Mouse (Mus musculus): ENCODE data around the gene Gm49325. TPM values are rescaled to one million over a fixed set of nuclear protein-coding genes. Genes with fewer than 3 reads are reported as not detected.

Gene Gm49325
- polyA plus RNA-seq, 1 experiment from 2014 or later = 8.4 TPM

- Histone ChIP-seq H3K27me3 (ENCODE audit: insufficient read depth, low read length) (no peaks in the 10 kb centered on the region), H3K4me3 (ENCODE audit: low read depth, low read length) (no peak overlapping the region), H3K4me2 (ENCODE audit: low read depth, low read length) (no peak overlapping the region), H3K4me1 (ENCODE audit: insufficient read depth) (no peaks in the 10 kb centered on the region; the same call in 1 of the 2 replicates), H3K9me3 (ENCODE audit: low read length) (no peaks in the 10 kb centered on the region), H3K9ac (replicated peaks) (no peak overlapping the region), H3K27ac (ENCODE audit: low read depth) (no peak overlapping the region), H3K36me3 (replicated peaks; ENCODE audit: insufficient read depth, low read length) (no peaks in the 10 kb centered on the region; the same call in 1 of the 2 replicates)
- WGBS (ENCODE audit: insufficient replicate concordance) = 61% methylated on average over 8 of the region's 8 CpGs
- DNase-seq (no peak), ATAC-seq (no peak)
- TF ChIP-seq CTCF (IDR thresholded peaks at IDR 0.05; ENCODE audit: low read depth) (no peak), EP300 (IDR thresholded peaks at IDR 0.05; ENCODE audit: low read depth) (no peak)
Measured at GRCm38 (mm10) chr10:77565005-77565404, 41.0 kb upstream of the Gm49325 start.

DNA sequence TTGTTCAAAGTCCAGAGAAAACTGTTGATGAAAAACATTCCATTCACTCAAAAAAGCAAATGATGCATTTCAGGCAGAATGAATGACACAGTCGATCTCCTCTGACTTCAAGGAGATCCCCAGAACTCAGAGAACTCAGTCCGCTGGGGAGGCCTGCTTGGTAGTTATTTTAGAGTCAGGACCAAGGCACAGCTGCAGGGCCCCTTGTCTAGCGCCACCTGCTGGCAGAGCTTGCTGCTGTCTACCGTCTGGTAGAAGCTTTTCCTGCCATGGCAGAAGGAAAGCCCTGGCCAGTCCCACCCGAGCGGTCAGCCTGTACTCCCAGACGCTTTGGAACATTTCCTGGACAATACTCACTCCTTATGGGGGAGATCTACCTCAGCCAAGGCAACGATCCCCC, 39.3 kb upstream of the Gm49325 start:
- Histone ChIP-seq H3K9me3 (ENCODE audit: low read length) (no peaks in the 10 kb centered on the region), H3K4me3 (ENCODE audit: low read depth, low read length) (no peak overlapping the region), H3K36me3 (replicated peaks; ENCODE audit: insufficient read depth, low read length) (no peaks in the 10 kb centered on the region), H3K4me2 (ENCODE audit: low read depth, low read length) (no peak overlapping the region), H3K4me1 (ENCODE audit: insufficient read depth) (peaks cover 6% of the 10 kb centered on the region; the same call in 1 of the 2 replicates), H3K27ac (ENCODE audit: low read depth) (no peak overlapping the region), H3K9ac (replicated peaks) (no peak overlapping the region), H3K27me3 (ENCODE audit: insufficient read depth, low read length) (no peaks in the 10 kb centered on the region)
- WGBS (ENCODE audit: insufficient replicate concordance) = 23% methylated on average over 8 of the region's 8 CpGs
- 0 out of 2 replicates have a peak, but pooled peaks have one; percentile 31 for ATAC-seq
- no peak for TF ChIP-seq EP300 (IDR thresholded peaks at IDR 0.05; ENCODE audit: low read depth)
- peak; percentile 95 for TF ChIP-seq CTCF (IDR thresholded peaks at IDR 0.05; ENCODE audit: low read depth)
- peak; percentile 89 for DNase-seq

DNA sequence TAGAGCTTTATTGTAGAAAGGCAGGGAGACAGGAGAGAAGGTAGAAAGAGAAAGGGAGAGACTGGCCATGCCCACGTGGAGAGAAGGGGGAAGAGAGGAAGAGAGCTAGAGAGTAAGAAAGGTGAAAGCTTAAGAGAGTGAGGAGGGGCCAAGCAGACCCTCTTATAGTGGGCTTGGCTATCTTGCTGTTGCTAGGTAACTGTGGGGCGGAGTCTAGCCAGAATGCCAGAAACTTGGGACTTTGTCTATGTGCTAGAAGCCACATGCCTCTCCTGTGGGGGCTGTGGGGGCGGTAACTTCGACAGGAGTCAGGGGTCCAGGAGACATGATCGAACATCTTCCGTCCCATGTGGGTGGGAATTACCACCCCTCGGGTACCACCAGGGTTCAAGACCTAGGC, 36.5 kb upstream of the Gm49325 start:
- Histone ChIP-seq H3K36me3 (replicated peaks; ENCODE audit: insufficient read depth, low read length) (no peaks in the 10 kb centered on the region), H3K27ac (ENCODE audit: low read depth) (peak overlapping the region; percentile 70; the same call in 1 of the 2 replicates), H3K9ac (replicated peaks) (no peak overlapping the region), H3K4me1 (ENCODE audit: insufficient read depth) (peaks cover 14% of the 10 kb centered on the region), H3K4me3 (ENCODE audit: low read depth, low read length) (no peak overlapping the region), H3K9me3 (ENCODE audit: low read length) (no peaks in the 10 kb centered on the region), H3K27me3 (ENCODE audit: insufficient read depth, low read length) (no peaks in the 10 kb centered on the region), H3K4me2 (ENCODE audit: low read depth, low read length) (no peak overlapping the region)
- 56% methylated on average over 7 of the region's 7 CpGs for WGBS (ENCODE audit: insufficient replicate concordance)
- no peak for TF ChIP-seq CTCF (IDR thresholded peaks at IDR 0.05; ENCODE audit: low read depth)
- no peak for TF ChIP-seq EP300 (IDR thresholded peaks at IDR 0.05; ENCODE audit: low read depth)
- DNase-seq (no peak), ATAC-seq (no peak)

GRCm38 (mm10) chr10:77569973-77570658, 35.9 kb upstream of the Gm49325 start:
- H3K4me3 ChIP-seq (ENCODE audit: low read depth, low read length) = no peak overlapping the region
- no peaks in the 10 kb centered on the region for H3K27me3 ChIP-seq (ENCODE audit: insufficient read depth, low read length)
- peaks cover 14% of the 10 kb centered on the region for H3K4me1 ChIP-seq (ENCODE audit: insufficient read depth)
- no peak for TF ChIP-seq CTCF (IDR thresholded peaks at IDR 0.05; ENCODE audit: low read depth)
- TF ChIP-seq EP300 (IDR thresholded peaks at IDR 0.05; ENCODE audit: low read depth) = peak; percentile 82; the same call in 1 of the 2 replicates
- no peak overlapping the region for H3K9ac ChIP-seq (replicated peaks)
- ATAC-seq (peak; percentile 89), DNase-seq (peak; percentile 62)
- H3K9me3 ChIP-seq (ENCODE audit: low read length) = no peaks in the 10 kb centered on the region
- H3K27ac ChIP-seq (ENCODE audit: low read depth) = peak overlapping the region; percentile 70; the same call in 1 of the 2 replicates
- no peak overlapping the region for H3K4me2 ChIP-seq (ENCODE audit: low read depth, low read length)
- WGBS (ENCODE audit: insufficient replicate concordance) = 41% methylated on average over 6 of the region's 6 CpGs
- no peaks in the 10 kb centered on the region for H3K36me3 ChIP-seq (replicated peaks; ENCODE audit: insufficient read depth, low read length)

- no peak overlapping the region for H3K9ac ChIP-seq (replicated peaks)
- no peak overlapping the region for H3K4me3 ChIP-seq (ENCODE audit: low read depth, low read length)
- TF ChIP-seq CTCF (IDR thresholded peaks at IDR 0.05; ENCODE audit: low read depth) (peak; percentile 69), EP300 (IDR thresholded peaks at IDR 0.05; ENCODE audit: low read depth) (no peak)
- no peaks in the 10 kb centered on the region for H3K9me3 ChIP-seq (ENCODE audit: low read length)
- ATAC-seq = no peak; the same call in 1 of the 2 replicates
- H3K4me2 ChIP-seq (ENCODE audit: low read depth, low read length) = no peak overlapping the region
- 16% methylated on average over 3 of the region's 3 CpGs for WGBS (ENCODE audit: insufficient replicate concordance)
- peak overlapping the region; percentile 30; the same call in 1 of the 2 replicates for H3K27ac ChIP-seq (ENCODE audit: low read depth)
- H3K36me3 ChIP-seq (replicated peaks; ENCODE audit: insufficient read depth, low read length) = no peaks in the 10 kb centered on the region
- DNase-seq = no peak
- H3K4me1 ChIP-seq (ENCODE audit: insufficient read depth) = peaks cover 14% of the 10 kb centered on the region
- H3K27me3 ChIP-seq (ENCODE audit: insufficient read depth, low read length) = no peaks in the 10 kb centered on the region
Measured at GRCm38 (mm10) chr10:77572225-77572624, 33.8 kb upstream of the Gm49325 start.

DNA sequence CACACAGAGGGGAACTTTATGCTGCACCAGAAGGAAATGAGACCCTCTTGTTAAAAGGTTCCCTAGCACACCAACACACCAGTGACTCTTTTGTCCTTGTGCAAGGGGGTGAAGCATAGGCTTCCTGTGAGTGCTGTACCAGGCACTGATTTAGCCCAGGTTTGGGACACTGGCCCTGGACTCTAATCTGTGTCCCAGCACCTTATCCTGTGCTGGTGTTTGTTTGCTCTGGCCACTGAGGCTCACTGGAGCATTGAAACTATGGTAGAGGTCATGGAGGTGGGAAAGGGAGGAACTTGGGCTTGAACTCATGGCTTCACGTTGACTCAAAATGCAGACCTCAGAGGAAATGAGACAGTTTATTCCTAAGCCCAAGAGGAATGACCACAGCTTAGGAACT, 32.8 kb upstream of the Gm49325 start:
- ATAC-seq (0 out of 2 replicates have a peak, but pooled peaks have one; percentile 26), DNase-seq (no peak)
- H3K4me3 ChIP-seq (ENCODE audit: low read depth, low read length) = no peak overlapping the region
- H3K4me2 ChIP-seq (ENCODE audit: low read depth, low read length) = no peak overlapping the region
- H3K9ac ChIP-seq (replicated peaks) = no peak overlapping the region
- H3K9me3 ChIP-seq (ENCODE audit: low read length) = no peaks in the 10 kb centered on the region
- peaks cover 14% of the 10 kb centered on the region for H3K4me1 ChIP-seq (ENCODE audit: insufficient read depth)
- 38% methylated on average over 1 of the region's 1 CpGs for WGBS (ENCODE audit: insufficient replicate concordance)
- TF ChIP-seq EP300 (IDR thresholded peaks at IDR 0.05; ENCODE audit: low read depth) = no peak
- no peak for TF ChIP-seq CTCF (IDR thresholded peaks at IDR 0.05; ENCODE audit: low read depth)
- H3K36me3 ChIP-seq (replicated peaks; ENCODE audit: insufficient read depth, low read length) = no peaks in the 10 kb centered on the region
- no peak overlapping the region for H3K27ac ChIP-seq (ENCODE audit: low read depth)
- no peaks in the 10 kb centered on the region for H3K27me3 ChIP-seq (ENCODE audit: insufficient read depth, low read length)
